Mouse (Mus musculus) cortical plate, adult 2 months (tissue): ENCODE results near the gene Chst13. TPM values are rescaled to one million over a fixed set of nuclear protein-coding genes. Genes with fewer than 3 reads are reported as not detected.

Source experiments
- H3K27ac ChIP-seq: fragments of 200-500 bp; 2 replicates; pipeline ENCODE4 v1.5.1; 2012; ENCODE audit warnings: low read length, control low read depth, inconsistent platforms; ENCODE audit not compliant: insufficient read depth
- H3K4me1 ChIP-seq: fragments of 200-500 bp; 2 replicates; pipeline ENCODE4 v1.6.1; 2011; ENCODE audit warnings: low read length; ENCODE audit not compliant: control insufficient read depth, insufficient read depth
- H3K4me3 ChIP-seq: fragments of 200-500 bp; 2 replicates; pipeline ENCODE4 v1.5.1; 2011; ENCODE audit warnings: mild to moderate bottlenecking, low read length, control low read depth; ENCODE audit not compliant: insufficient read depth
- CTCF ChIP-seq: fragments of 200-500 bp; IDR thresholded peaks from 2 replicates; pipeline ENCODE4 v1.5.1; 2011; ENCODE audit warnings: mild to moderate bottlenecking, control low read depth, low read length; ENCODE audit not compliant: insufficient read depth; ENCODE audit errors: extremely low read depth
- POLR2A ChIP-seq: fragments of 200-500 bp; IDR thresholded peaks from 2 replicates; pipeline ENCODE4 v1.6.1; 2011; ENCODE audit warnings: mild to moderate bottlenecking, low read length, control low read depth; ENCODE audit not compliant: insufficient read depth; ENCODE audit errors: extremely low read depth
- polyA plus RNA-seq: library from polyadenylated mRNA; depleted of rRNA; stranded (reverse); fragments of >200 nt; gene quantifications from 2 replicates; pipeline ENCODE4 v1.2.3, GENCODE M21; 2012; rRNA removed

Gene Chst13
- polyA plus RNA-seq, 1 experiment, result 0.17 TPM

GRCm38 (mm10) chr6:90288265-90288664, 36.7 kb downstream of the Chst13 start:
- H3K4me3 ChIP-seq, result no peak overlapping the region
- H3K4me1 ChIP-seq, result no peaks in the 10 kb centered on the region
- TF ChIP-seq POLR2A (no peak), CTCF (peak; percentile 39; the same call in 1 of the 2 replicates)
- no peak overlapping the region for H3K27ac ChIP-seq

Other genes starting within 250 kb of the Chst13 start
- not detected in 2 replicates for gene Vmn1r49, start 246.7 kb downstream of the Chst13 start, polyA plus RNA-seq
- not detected in 2 replicates for gene Vmn1r50, start 223.8 kb downstream of the Chst13 start, polyA plus RNA-seq
- gene Vmn1r51, start 202.6 kb downstream of the Chst13 start, polyA plus RNA-seq, result not detected in 2 replicates
- gene Vmn1r52, start 150.4 kb downstream of the Chst13 start, polyA plus RNA-seq, result not detected in 2 replicates
- not detected in 2 replicates for gene V1ra8, start 122.4 kb downstream of the Chst13 start, polyA plus RNA-seq
- gene Vmn1r53, start 100.7 kb downstream of the Chst13 start, polyA plus RNA-seq, result not detected in 2 replicates
- not detected in 2 replicates for gene Vmn1r54, start 78.9 kb downstream of the Chst13 start, polyA plus RNA-seq
- gene BC048671, start 24.0 kb downstream of the Chst13 start, polyA plus RNA-seq, result not detected in 2 replicates
- 0.04 TPM in 1 of 2 replicates, not detected in the other for gene Uroc1, start 8.1 kb upstream of the Chst13 start, polyA plus RNA-seq
- 17.3 and 18.2 TPM in 2 replicates for gene Zxdc, start 44.3 kb upstream of the Chst13 start, polyA plus RNA-seq
- 8.9 and 9.5 TPM in 2 replicates for gene Cfap100, start 103.6 kb upstream of the Chst13 start, polyA plus RNA-seq
- 31.9 and 33.0 TPM in 2 replicates for gene Klf15, start 137.4 kb upstream of the Chst13 start, polyA plus RNA-seq
- gene Aldh1l1, start 161.2 kb upstream of the Chst13 start, polyA plus RNA-seq, result 77.0 and 83.1 TPM in 2 replicates